Mouse (Mus musculus): ENCODE results near the gene Gpr150.

Gene Gpr150

GRCm38 (mm10) chr13:76056896-76057266, at the start of gene Gpr150:
Gpr150 (minus strand) TSS chr13:76056996.
- no peak for DNase-seq (ENCODE audit: low read depth)

- DNase-seq (ENCODE audit: low read depth) = peak; percentile 68
Observed at GRCm38 (mm10) chr13:76101989-76102388, 45.2 kb upstream of the Gpr150 start.

GRCm38 (mm10) chr13:76098493-76099303, 41.9 kb upstream of the Gpr150 start, which contains the start of the genes Arsk and Ttc37:
Arsk (minus strand) TSS chr13:76098660.
Ttc37 (plus strand) TSS chr13:76098734.
- peak; percentile 97 for DNase-seq (ENCODE audit: low read depth)

GRCm38 (mm10) chr13:76098116-76098492, 41.3 kb upstream of the Gpr150 start:
- no peak for DNase-seq (ENCODE audit: low read depth)

- DNase-seq (ENCODE audit: low read depth) = no peak
Observed at GRCm38 (mm10) chr13:76074323-76074722, 17.5 kb upstream of the Gpr150 start.

GRCm38 (mm10) chr13:76064363-76064945, 7.7 kb upstream of the Gpr150 start:
- DNase-seq (ENCODE audit: low read depth) = peak; percentile 7

GRCm38 (mm10) chr13:76063548-76063947, 6.8 kb upstream of the Gpr150 start:
- DNase-seq (ENCODE audit: low read depth) = no peak

GRCm38 (mm10) chr13:76062569-76062968, 5.8 kb upstream of the Gpr150 start:
- no peak for DNase-seq (ENCODE audit: low read depth)

- DNase-seq (ENCODE audit: low read depth) = no peak
Observed at GRCm38 (mm10) chr13:76062126-76062525, 5.3 kb upstream of the Gpr150 start.

- DNase-seq (ENCODE audit: low read depth) = no peak
Observed at GRCm38 (mm10) chr13:76059591-76059990, 2.8 kb upstream of the Gpr150 start.

- DNase-seq (ENCODE audit: low read depth) = no peak
Observed at GRCm38 (mm10) chr13:76057267-76058069, 672 bp upstream of the Gpr150 start.

GRCm38 (mm10) chr13:76056261-76056724, 503 bp downstream of the Gpr150 start:
- DNase-seq (ENCODE audit: low read depth) = no peak

- no peak for DNase-seq (ENCODE audit: low read depth)
Observed at GRCm38 (mm10) chr13:76055391-76056232, 1.2 kb downstream of the Gpr150 start.

- no peak for DNase-seq (ENCODE audit: low read depth)
Observed at GRCm38 (mm10) chr13:76044971-76045370, 11.8 kb downstream of the Gpr150 start.

- no peak for DNase-seq (ENCODE audit: low read depth)
Observed at GRCm38 (mm10) chr13:76042455-76042854, 14.3 kb downstream of the Gpr150 start.

GRCm38 (mm10) chr13:76024588-76024987, 32.2 kb downstream of the Gpr150 start:
- DNase-seq (ENCODE audit: low read depth) = no peak

GRCm38 (mm10) chr13:76021782-76022181, 35.0 kb downstream of the Gpr150 start:
- peak; percentile 64 for DNase-seq (ENCODE audit: low read depth)

GRCm38 (mm10) chr13:76018844-76019400, 37.9 kb downstream of the Gpr150 start:
- no peak for DNase-seq (ENCODE audit: low read depth)

- peak; percentile 99 for DNase-seq (ENCODE audit: low read depth)
Observed at GRCm38 (mm10) chr13:76017974-76018843, 38.6 kb downstream of the Gpr150 start, which contains the start of gene Rfesd. Rfesd (minus strand) TSS chr13:76018719.

- DNase-seq (ENCODE audit: low read depth) = peak; percentile 10
Observed at GRCm38 (mm10) chr13:76017465-76017864, 39.3 kb downstream of the Gpr150 start.
